Mouse (Mus musculus) midbrain, embryonic 10.5 days (tissue): ENCODE measurements at regions not wholly inside any gene's neighbourhood (a gene's known extent, or its start where the extent isn't known, plus 50 kb on each side); places are given as distances from the start of the nearest gene placed in this dataset.
A peak's percentile ranks its signal among the peaks of the same experiment; 100 is the strongest.

ENCODE experiments used
- DNase-seq: peaks from one replicate; pipeline ENCODE4 v3.0.0-alpha.2; 2017; ENCODE audit warnings: low spot score
- H3K27ac ChIP-seq: fragments of 300-500 bp; sonication (generic); replicated peaks from 2 replicates; pipeline ENCODE4 v1.5.1; 2016; ENCODE audit warnings: mild to moderate bottlenecking
- H3K27me3 ChIP-seq: fragments of 300-500 bp; sonication (generic); 2 replicates; pipeline ENCODE4 v1.6.1; 2016; ENCODE audit warnings: low read depth, mild to moderate bottlenecking; ENCODE audit not compliant: poor library complexity, severe bottlenecking
- H3K36me3 ChIP-seq: fragments of 300-500 bp; sonication (generic); 2 replicates; pipeline ENCODE4 v1.6.1; 2016; ENCODE audit warnings: mild to moderate bottlenecking, moderate library complexity
- H3K4me1 ChIP-seq: fragments of 300-500 bp; sonication (generic); 2 replicates; pipeline ENCODE4 v1.6.1; 2016
- H3K4me3 ChIP-seq: fragments of 300-500 bp; sonication (generic); 2 replicates; pipeline ENCODE4 v1.5.1; 2016; ENCODE audit warnings: mild to moderate bottlenecking, moderate library complexity
- H3K9me3 ChIP-seq: fragments of 300-500 bp; sonication (generic); replicated peaks from 2 replicates; pipeline ENCODE4 v1.6.1; 2016; ENCODE audit warnings: mild to moderate bottlenecking
- WGBS: fragments of 180-500 bp; shearing (Covaris S2); methylation state at CpG from one replicate; pipeline ENCODE4 v1.1.7; 2016; 5-methylcytosine and 5-hydroxymethylcytosine counted together

DNA sequence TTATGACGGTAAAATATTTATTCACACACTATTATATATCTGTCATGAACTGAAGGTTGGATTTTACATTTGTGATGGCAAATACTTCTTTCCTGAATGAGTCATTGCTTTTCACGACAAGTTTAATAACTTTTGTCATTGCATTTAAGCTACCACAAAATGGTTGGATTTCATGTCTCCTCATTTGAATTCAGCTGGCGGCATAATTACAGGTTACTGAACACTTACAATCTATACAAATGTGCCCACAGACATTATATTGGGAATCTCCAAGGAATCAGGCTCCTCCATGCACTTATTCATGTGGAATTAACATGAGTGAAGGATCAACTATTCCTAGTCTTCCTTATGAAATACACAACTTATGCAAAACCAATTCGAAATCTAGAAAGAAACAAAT, 150.3 kb upstream of the Cblb start:
- no peak overlapping the region for H3K4me3 ChIP-seq
- H3K27ac ChIP-seq: no peak overlapping the region
- H3K27me3 ChIP-seq: no peaks in the 10 kb centered on the region
- no peaks in the 10 kb centered on the region for H3K36me3 ChIP-seq
- no peaks in the 10 kb centered on the region for H3K4me1 ChIP-seq
- WGBS: 90% methylated on average over 4 of the region's 4 CpGs
- H3K9me3 ChIP-seq: no peaks in the 10 kb centered on the region
- DNase-seq: no peak

DNA sequence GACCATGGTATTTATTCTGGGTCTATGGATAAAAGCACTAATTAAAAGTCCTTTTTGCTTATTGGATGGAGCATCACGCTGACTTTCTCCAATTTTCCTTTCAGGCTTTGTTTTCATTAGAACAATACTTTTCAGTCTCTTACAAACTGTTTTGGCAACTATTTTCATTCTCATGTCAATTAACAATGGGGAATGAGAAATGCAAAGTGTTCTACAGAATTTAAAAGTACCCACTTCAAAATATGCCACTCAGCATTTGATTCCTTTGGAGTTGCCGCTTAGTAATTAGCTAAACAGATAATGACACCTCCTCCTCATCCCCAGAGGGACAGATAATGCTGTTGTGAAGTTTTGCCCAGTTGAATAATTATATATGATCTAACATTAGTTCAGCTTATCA, 149.9 kb upstream of the Cblb start:
- 84% methylated on average over 2 of the region's 2 CpGs for WGBS
- Histone ChIP-seq H3K4me3 (no peak overlapping the region), H3K9me3 (no peaks in the 10 kb centered on the region), H3K27me3 (no peaks in the 10 kb centered on the region), H3K4me1 (no peaks in the 10 kb centered on the region), H3K36me3 (no peaks in the 10 kb centered on the region), H3K27ac (no peak overlapping the region)
- no peak for DNase-seq

DNA sequence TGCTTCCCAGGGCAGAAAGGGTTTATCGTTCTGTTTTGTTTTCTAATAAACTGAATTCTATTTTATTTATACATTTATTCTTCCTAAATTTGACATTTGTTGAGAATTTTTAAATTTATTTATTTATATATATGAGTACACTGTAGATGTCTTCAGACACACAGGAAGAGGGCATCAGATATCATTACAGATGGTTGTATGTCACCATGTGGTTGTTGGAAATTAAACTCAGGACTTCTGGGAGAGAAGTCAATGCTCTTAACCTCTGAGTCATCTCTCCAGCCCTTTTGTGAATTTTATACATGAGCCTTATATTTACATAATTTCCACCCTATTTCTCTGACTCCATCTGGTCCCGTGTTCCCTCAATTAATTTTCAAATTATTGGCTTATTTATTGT, 147.2 kb upstream of the Cblb start:
- no peaks in the 10 kb centered on the region for H3K9me3 ChIP-seq
- H3K4me1 ChIP-seq: no peaks in the 10 kb centered on the region
- H3K27ac ChIP-seq: no peak overlapping the region
- no peak for DNase-seq
- no peaks in the 10 kb centered on the region for H3K36me3 ChIP-seq
- H3K4me3 ChIP-seq: no peak overlapping the region
- WGBS: 96% methylated on average over 2 of the region's 2 CpGs
- no peaks in the 10 kb centered on the region for H3K27me3 ChIP-seq

DNA sequence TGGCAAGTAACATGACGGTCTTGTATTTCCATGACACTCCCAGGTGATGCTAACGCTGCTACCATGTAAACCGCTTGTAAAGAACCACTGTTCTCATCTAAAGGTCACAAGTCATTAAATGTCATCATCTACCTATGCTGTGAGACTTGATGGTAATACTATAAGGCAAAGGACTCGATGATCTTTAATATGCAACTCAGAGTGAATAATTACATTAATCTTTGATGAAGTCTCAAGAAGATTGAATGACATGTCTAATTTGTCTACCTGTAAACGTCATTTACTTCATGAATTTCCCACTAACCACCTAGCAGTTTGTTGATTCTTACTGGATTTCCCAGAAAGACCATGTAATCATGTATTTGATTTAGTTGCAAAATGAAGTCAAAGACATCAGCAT, 143.5 kb upstream of the Cblb start:
- H3K4me3 ChIP-seq: no peak overlapping the region
- no peaks in the 10 kb centered on the region for H3K9me3 ChIP-seq
- WGBS: 90% methylated on average over 5 of the region's 5 CpGs

DNA sequence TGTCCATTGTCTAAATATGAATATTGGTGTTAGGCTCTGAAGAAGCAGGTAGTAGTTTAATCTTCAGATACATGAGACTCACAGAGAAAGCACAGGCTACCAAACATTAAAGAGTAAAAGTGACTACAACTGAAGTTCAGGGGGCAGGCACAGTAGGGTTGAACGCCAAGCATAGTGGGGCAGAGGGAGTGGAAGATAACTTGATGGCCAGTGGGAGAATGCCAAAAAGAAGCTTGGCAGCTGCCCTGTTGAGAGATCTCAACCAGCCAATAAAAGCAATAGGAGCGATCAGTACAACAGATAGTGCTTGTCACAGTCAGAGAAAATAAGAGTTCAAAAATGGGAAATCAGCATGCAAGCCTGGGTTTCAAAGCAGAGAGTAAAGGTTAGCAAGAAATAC, 125.4 kb upstream of the Cblb start:
- no peak for DNase-seq
- Histone ChIP-seq H3K27me3 (no peaks in the 10 kb centered on the region), H3K4me1 (no peaks in the 10 kb centered on the region), H3K36me3 (no peaks in the 10 kb centered on the region), H3K4me3 (no peak overlapping the region), H3K9me3 (no peaks in the 10 kb centered on the region; the same call in 1 of the 2 replicates), H3K27ac (no peak overlapping the region)
- 90% methylated on average over 2 of the region's 2 CpGs for WGBS

More for the DNA sequence above, 143.5 kb upstream of the Cblb start:
- no peaks in the 10 kb centered on the region for H3K27me3 ChIP-seq
- H3K27ac ChIP-seq: no peak overlapping the region
- H3K4me1 ChIP-seq: no peaks in the 10 kb centered on the region
- H3K36me3 ChIP-seq: no peaks in the 10 kb centered on the region
- DNase-seq: no peak

DNA sequence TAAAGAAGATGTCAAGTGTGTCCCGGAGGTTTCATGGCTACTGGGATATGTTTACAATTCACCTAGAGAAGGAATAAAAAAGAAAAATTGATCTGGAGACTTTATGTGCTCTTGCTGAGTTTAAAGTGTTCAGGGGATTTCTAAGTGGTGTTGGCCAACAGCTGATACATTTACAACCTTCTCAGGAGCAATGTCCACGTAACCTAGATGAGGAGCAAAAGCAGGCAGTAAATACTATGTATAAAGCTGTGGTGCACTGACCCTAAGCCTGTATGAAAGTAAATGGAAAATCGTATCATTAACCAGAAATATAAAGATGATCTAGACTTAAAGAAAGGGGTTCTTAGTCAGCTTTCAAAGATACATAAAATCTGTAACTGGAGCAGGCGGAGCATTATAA, 124.3 kb upstream of the Cblb start:
- Histone ChIP-seq H3K36me3 (no peaks in the 10 kb centered on the region), H3K9me3 (no peaks in the 10 kb centered on the region), H3K4me3 (no peak overlapping the region), H3K27ac (no peak overlapping the region), H3K4me1 (no peaks in the 10 kb centered on the region), H3K27me3 (no peaks in the 10 kb centered on the region)
- DNase-seq: no peak
- WGBS: 87% methylated on average over 4 of the region's 4 CpGs

DNA sequence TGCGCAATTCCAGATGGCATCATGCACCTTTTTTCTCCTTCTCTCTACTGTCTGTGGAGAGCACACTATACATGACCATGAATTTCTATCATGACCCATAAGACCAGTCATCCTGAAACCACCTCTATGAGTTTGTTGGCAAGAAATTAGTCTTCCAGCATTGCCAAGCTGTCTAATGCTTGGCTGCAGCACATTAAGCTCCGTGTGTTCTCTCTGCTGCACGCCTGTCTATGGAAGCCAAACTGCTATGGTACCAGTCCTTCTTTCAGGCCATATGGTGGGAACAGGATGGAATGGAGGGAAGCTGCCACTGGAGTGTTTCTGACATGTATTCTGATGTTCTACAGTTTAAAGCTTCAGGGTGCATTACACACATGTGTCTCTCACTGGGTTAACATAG, 121.0 kb upstream of the Cblb start:
- DNase-seq: no peak
- WGBS: 96% methylated on average over 3 of the region's 3 CpGs
- Histone ChIP-seq H3K9me3 (no peaks in the 10 kb centered on the region), H3K4me3 (no peak overlapping the region), H3K4me1 (no peaks in the 10 kb centered on the region), H3K36me3 (no peaks in the 10 kb centered on the region), H3K27me3 (no peaks in the 10 kb centered on the region), H3K27ac (no peak overlapping the region)

DNA sequence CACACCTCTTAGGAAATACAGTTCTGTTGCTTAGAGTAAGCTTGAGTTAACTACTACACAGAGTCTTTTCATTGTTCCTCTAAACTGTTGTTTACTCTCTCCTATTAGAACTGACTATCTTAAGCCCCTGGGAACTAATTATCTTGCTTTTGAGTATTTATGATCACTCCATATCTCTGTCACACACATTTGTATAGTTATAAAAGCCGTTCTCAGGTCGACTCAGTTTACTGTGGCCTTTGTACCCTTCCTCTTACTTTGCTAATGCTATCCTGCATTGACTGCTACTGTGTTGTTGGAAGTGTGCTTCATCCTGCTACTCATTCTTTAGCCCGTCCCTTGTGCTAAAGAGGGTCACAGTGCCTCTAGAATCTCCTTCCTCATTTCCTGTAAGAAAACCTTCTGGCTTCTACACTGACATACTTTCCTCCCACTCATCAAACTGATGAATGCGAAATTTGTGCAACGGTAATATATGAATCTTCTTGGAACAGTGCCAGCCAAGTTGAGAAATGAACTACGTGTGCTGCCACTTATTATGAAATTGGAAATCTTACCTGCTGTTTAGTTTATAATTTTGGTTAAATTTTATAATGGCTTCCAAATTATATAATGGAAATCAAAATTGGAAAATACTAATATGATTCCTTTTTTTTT, 119.8 kb upstream of the Cblb start:
- no peaks in the 10 kb centered on the region for H3K27me3 ChIP-seq
- H3K27ac ChIP-seq: no peak overlapping the region
- 87% methylated on average over 6 of the region's 6 CpGs for WGBS
- H3K9me3 ChIP-seq: no peaks in the 10 kb centered on the region
- no peak overlapping the region for H3K4me3 ChIP-seq
- DNase-seq: no peak
- peaks cover 11% of the 10 kb centered on the region for H3K4me1 ChIP-seq
- no peaks in the 10 kb centered on the region for H3K36me3 ChIP-seq

DNA sequence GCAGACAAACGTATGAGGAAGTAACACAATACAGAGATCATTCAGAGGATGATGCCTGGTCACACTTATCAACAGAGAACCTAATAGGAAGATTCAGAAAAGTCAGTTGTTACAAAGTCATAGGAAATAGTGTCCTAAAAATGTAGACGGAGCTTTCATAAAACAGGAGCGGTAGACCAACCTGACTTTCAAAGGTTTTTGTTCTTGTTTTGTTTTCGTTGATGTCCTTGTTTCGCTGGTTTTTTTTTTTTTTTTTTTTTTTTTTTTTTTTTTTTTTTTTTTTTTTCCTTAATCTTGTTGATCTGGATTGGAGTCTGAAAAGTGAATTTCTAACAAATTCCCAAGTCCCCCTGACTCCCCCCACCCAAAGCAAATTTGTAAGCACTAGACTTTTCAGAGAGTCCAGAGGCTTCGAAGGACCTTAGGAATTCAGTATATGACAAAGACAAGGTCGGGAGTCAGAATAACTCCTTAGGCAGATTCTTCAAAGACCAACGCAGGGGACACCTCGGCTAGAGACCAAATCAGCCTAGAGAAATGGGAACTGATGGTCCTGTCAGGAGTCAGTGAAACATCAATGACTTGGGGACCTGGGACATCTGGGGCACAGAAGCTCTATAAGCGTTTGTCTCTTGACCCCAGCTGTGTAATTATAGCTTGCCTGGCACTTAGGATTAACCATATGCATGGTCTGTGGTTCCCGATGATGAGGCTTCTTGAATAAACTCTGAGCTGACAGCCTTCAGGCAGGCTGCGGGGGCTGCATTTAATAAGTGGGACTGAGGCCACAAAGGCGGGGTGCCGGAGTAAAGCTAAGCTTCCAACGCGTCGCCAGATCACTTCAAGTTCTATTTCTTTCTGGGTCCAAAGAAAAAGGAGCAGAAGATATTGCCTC, 115.7 kb upstream of the Cblb start:
- Histone ChIP-seq H3K27me3 (no peaks in the 10 kb centered on the region), H3K9me3 (no peaks in the 10 kb centered on the region), H3K36me3 (no peaks in the 10 kb centered on the region), H3K4me1 (peaks cover 25% of the 10 kb centered on the region), H3K4me3 (0 out of 2 replicates have a peak overlapping the region, but pooled peaks have one; percentile 11), H3K27ac (peak overlapping the region; percentile 70)
- 61% methylated on average over 17 of the region's 17 CpGs for WGBS
- DNase-seq: peak; percentile 42

DNA sequence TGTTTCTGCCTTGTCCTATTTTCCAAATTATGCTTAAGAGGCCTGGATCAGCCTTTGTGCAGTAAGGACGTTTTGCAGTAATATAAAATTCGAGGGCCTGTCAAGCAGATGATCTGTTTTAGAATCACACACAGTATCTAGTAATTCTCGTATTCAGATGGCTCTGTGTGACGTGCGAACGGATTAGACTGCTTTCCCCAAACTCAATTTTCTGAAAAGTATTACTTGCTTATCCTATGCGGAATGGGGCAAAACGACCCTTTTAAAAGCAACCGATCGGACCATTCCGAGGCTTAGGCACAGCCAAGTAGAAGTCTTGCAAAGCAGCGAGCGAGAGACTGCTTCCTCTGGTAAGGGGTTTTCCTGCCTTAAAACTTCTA, 115.1 kb upstream of the Cblb start:
- H3K4me1 ChIP-seq: peaks cover 25% of the 10 kb centered on the region
- H3K27ac ChIP-seq: peak overlapping the region; percentile 70
- 0 out of 2 replicates have a peak overlapping the region, but pooled peaks have one; percentile 11 for H3K4me3 ChIP-seq
- 76% methylated on average over 13 of the region's 13 CpGs for WGBS
- no peaks in the 10 kb centered on the region for H3K36me3 ChIP-seq
- DNase-seq: no peak
- no peaks in the 10 kb centered on the region for H3K27me3 ChIP-seq
- H3K9me3 ChIP-seq: no peaks in the 10 kb centered on the region

DNA sequence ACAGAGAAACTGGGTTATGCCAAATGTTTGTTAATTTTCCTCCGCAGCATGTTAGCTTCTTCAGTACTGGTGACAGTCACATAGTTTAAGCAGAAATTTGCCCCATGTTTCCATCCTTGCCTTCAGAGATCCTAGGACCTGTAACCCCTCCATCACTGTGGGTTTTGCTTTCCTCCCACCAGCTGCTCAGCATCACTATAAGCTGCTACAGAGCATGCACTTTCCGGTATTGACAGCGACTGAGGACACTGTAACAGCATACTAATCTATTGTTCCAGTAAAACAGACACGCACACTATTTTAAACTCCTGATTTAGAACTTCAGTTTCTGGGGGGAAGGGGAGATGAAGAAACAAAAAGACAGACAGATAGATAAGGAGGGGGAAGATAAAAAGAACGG, 114.7 kb upstream of the Cblb start:
- Histone ChIP-seq H3K4me1 (peaks cover 25% of the 10 kb centered on the region), H3K36me3 (no peaks in the 10 kb centered on the region), H3K27ac (peak overlapping the region; percentile 70), H3K27me3 (no peaks in the 10 kb centered on the region), H3K4me3 (no peak overlapping the region), H3K9me3 (no peaks in the 10 kb centered on the region)
- DNase-seq: no peak
- WGBS: 77% methylated on average over 5 of the region's 5 CpGs

DNA sequence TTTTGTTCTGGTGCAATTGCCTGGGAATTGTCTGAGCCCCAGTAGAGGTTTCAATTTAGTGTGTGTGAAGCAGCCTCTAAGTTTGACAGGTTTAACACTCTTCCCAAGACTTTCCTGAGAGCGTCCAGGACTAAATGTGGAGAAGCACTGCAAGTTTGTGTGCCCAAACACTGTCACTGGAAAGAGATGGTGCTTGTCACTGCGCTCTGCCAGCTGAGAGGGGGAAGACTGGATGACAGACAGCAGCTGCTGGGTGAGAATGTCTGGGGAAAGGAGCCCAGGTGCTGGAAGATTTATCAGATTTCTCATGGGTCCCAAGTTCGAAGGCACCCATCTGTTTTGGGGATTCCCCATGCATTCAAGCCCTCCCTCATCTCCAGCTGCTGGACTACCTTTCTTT, 114.2 kb upstream of the Cblb start:
- H3K27me3 ChIP-seq: no peaks in the 10 kb centered on the region
- H3K36me3 ChIP-seq: no peaks in the 10 kb centered on the region
- no peak overlapping the region for H3K4me3 ChIP-seq
- no peaks in the 10 kb centered on the region for H3K9me3 ChIP-seq
- H3K4me1 ChIP-seq: peaks cover 25% of the 10 kb centered on the region
- 74% methylated on average over 3 of the region's 3 CpGs for WGBS
- H3K27ac ChIP-seq: no peak overlapping the region; the same call in 1 of the 2 replicates
- no peak for DNase-seq

DNA sequence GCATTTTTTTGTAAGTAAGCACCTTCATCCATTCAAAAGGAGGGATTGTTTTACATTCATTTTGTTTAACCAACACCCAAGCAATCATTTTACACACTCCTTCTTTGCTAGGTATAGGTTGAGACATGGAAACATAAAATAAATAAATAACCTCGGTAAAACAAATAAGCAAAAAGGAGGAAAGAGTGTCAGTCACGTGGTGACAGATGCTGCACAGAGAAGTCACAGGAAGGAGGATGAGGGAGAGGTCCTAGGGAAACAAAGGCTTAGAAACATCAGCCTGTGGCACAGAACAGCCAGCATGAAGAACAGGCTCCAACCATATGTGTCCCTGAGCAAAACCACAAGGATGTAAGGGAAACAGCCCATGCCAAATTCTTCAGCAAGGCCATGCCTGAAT, 113.5 kb upstream of the Cblb start:
- no peak for DNase-seq
- H3K9me3 ChIP-seq: no peaks in the 10 kb centered on the region
- H3K4me3 ChIP-seq: no peak overlapping the region
- no peaks in the 10 kb centered on the region for H3K36me3 ChIP-seq
- 43% methylated on average over 2 of the region's 2 CpGs for WGBS
- H3K27ac ChIP-seq: no peak overlapping the region; the same call in 1 of the 2 replicates
- H3K27me3 ChIP-seq: no peaks in the 10 kb centered on the region
- peaks cover 25% of the 10 kb centered on the region for H3K4me1 ChIP-seq
